Mouse (Mus musculus) B cell, adult 2 months (primary cell): ENCODE data around the gene Klk6.
A peak's percentile ranks its signal among the peaks of the same experiment; 100 is the strongest.

Source experiments
- DNase-seq, 2 experiments: peaks; one replicate each; pipeline ENCODE4 v3.0.0; 2022

The Klk6 gene

DNA sequence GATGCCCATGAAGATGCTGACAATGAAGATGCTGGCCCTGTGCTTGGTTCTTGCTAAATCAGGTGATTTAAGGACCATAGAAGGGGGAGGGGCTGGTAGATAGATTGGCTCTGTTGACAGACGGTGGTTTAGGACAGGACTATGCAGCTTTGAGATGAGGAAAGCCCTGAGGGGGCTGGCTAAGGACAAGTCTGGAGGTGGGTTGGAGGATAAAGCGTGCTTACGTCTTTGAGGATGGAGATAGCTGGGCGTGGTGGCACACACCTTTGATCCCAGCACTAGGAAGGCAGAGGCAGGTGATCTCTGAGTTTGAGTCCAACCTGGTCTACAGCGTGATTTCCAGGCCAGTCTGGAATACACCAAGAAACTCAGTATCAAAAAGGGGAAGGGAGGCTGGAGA is 1.8 kb downstream of the Klk6 start:
- no peak for DNase-seq

GRCm38 (mm10) chr7:43827706-43828105 is 3.4 kb downstream of the Klk6 start:
- no peak for DNase-seq

DNA sequence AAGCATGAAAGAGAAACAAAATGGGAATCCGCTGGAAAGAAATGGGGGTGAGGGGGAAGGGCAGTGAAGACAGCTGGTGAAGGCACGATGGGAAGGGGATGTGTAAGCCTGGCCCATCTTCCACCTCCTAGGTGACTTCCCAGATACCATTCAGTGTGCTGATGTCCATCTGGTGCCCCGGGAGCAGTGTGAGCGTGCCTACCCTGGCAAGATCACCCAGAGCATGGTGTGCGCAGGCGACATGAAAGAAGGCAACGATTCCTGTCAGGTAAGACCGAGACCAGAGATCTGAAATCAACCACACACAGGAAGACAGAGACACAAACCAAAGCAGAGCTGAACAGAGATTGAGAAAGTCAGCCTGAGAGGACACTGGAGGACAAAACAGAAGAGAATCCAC is 4.7 kb downstream of the Klk6 start:
- no peak for DNase-seq

DNA sequence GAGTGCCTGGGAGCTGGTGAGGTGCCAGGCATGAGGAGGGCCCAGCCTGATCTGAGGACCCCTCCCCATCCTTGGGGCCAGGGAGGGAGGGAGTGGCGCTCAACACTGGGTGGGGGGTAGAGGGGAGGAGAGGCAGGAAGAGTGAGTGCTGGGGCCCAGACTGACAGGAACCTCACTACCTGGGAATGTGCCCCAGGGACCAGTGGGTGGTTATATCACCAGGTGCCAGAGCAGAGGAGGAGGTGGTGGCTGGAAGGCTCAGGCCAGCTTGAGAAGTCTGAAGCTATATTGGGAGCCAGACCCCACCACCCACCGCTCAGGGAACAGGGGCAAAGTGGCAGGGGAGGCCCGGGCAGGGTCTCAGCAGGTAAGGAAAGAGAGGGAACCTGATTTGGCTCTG is 17.4 kb downstream of the Klk6 start, which contains the start of gene Klk5:
Gene Klk5, plus strand, starts transcription at position 271 of the 400 bp plus-strand sequence.
- DNase-seq: no peak

GRCm38 (mm10) chr7:43843801-43844200 is 19.5 kb downstream of the Klk6 start:
- DNase-seq: no peak

DNA sequence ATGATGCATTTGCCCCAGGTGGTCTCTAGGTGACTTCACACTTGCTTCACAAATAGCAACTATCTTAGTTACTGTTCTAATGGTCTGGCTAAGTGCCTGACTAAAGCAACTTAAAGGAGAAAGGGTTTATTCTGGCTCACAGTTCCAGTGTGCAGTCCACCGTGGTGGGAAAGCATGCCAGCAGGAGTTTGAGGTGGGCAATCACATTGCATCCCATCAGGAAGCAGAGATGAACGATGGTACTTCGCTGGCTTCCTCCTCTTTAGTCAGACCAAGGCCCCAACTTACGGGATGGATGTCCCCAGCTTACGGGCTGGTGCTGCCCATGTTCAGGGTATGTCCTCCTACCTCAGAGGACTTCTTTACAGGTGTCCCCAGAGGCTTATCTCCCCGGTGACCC is 27.3 kb downstream of the Klk6 start:
- no peak for DNase-seq

DNA sequence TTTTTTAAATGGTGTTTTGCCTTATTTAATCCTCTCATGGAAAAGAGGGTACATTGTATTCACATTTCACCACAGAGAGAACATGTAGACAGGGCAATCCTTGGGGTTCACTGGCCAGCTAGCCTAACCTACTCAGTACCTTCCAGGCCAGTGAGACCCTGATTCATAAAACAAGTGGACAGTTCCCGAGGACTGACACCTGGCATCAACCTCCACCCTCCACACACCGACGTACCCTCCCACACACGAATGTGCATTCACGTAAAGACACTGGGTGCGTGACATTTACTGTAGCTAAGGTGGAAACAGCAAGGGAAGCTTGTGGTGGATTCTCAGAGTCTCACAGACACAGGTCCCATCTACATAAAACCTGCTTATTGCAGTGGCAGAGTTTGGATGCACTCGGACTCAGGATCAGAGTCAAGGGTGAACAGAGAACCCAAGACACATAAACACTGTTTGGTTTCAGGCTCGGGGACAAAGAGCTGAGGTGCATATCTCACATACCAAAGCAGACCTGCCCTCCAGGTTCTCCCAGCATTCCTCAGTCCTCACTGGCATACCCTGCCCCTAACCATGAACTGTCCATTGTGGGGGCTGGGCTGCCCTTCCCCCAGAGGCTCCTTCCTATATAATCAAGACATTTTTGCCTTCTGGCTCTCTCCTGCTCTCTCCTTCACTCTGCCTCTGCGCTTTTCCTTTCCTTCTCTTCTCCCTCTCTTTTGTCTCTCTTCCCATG is 30.5 kb downstream of the Klk6 start:
- no peak for DNase-seq

GRCm38 (mm10) chr7:43855709-43856108 is 31.4 kb downstream of the Klk6 start:
- no peak for DNase-seq

GRCm38 (mm10) chr7:43856307-43856706 is 32.0 kb downstream of the Klk6 start:
- DNase-seq: no peak

DNA sequence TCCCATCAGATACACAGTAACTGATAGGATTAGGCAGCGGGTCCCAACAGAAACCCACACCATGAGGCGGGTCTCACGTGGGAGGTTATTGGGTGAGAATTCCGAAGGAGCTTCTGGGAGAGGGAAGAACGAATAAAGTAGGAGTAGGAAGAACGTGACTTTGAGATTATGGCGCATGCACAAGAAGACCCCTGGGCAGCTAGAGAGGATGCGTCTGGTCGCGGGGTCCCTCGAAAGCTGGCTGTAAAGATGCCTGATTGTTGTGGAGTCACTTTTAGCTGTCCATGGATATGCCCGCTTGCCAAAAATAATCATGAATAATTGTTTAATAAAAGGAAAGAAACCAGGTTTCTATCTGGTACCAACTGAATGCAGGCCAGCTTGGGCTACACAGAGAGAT is 33.2 kb downstream of the Klk6 start:
- no peak for DNase-seq

- no peak for DNase-seq
Observed at GRCm38 (mm10) chr7:43860411-43860810, 36.1 kb downstream of the Klk6 start.

GRCm38 (mm10) chr7:43873237-43873636 is 48.9 kb downstream of the Klk6 start:
- DNase-seq: peak; percentile 17 to 24

GRCm38 (mm10) chr7:43873674-43874073 is 49.4 kb downstream of the Klk6 start:
- DNase-seq: no peak

- DNase-seq: no peak
Observed at GRCm38 (mm10) chr7:43874868-43875375, 50.6 kb downstream of the Klk6 start.

DNA sequence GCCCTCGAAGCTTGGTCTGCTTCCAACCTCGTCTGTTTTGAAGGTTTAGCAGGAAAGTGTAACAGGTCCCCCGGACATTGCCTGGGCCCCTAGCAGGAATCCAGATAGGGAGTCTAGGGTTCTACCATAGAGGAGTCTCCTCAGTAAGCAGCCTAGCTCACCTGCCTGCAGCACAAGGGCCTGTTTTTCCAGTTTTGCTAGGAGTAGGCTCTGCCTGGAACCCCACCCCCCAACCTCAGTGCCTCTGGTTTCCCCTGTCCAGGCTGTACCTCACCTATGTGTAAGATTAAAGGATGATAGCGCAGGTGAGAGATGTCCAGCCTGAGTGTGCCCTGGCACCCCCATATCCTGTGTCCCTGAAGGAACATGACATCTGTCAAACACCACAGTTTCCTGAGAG is 52.1 kb downstream of the Klk6 start:
- DNase-seq: no peak

DNA sequence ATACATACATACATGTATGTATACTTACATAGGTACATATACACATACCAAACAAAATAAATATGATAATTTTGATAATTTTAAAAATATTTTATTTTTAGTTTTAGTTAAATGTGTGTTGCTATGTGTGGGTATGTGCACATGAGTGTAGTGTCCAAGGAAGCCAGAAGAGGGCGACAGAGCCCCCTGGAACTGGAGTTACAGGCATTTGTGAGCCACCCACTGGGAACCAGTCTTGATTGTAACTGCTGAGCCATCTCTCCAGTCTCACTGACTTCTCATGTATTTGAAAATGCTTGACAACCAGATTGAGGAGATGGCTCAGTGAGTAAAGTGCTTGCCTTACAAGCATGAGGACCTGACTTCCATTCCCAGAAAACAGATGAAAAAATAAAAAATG is 54.0 kb downstream of the Klk6 start:
- DNase-seq: no peak

GRCm38 (mm10) chr7:43880912-43881311 is 56.6 kb downstream of the Klk6 start, which contains the start of gene Klk4:
Klk4 (plus strand) TSS chr7:43881160.
- DNase-seq: no peak
